Mouse (Mus musculus) thymus, adult 2 months (tissue): ENCODE measurements around the gene Scd1.

Experiments
- CTCF ChIP-seq: fragments of 200-500 bp; IDR thresholded peaks from 2 replicates; pipeline ENCODE4 v1.5.1; 2012; ENCODE audit warnings: mild to moderate bottlenecking, control low read depth, low read length, moderate library complexity, borderline replicate concordance; ENCODE audit not compliant: control insufficient read depth, poor library complexity, insufficient read depth; ENCODE audit errors: extremely low read depth
- POLR2A ChIP-seq: fragments of 200-500 bp; IDR thresholded peaks from 2 replicates; pipeline ENCODE4 v1.6.1; 2012; ENCODE audit warnings: mild to moderate bottlenecking, low read length, control low read depth, moderate library complexity; ENCODE audit not compliant: control insufficient read depth, poor library complexity, insufficient read depth; ENCODE audit errors: extremely low read depth

- TF ChIP-seq CTCF (no peak), POLR2A (no peak)
Observed at GRCm38 (mm10) chr19:44415464-44415863, 7.8 kb upstream of the Scd1 start.
